Mouse (Mus musculus): ENCODE data around the gene Ryr1. TPM values are rescaled to one million over a fixed set of nuclear protein-coding genes. Genes with fewer than 3 reads are reported as not detected.

Ryr1 gene
- polyA plus RNA-seq, 1 experiment from 2014 or later, result 8.5 TPM

- Histone ChIP-seq H3K4me1 (replicated peaks) (peaks cover 9% of the 10 kb centered on the region), H3K4me2 (replicated peaks) (no peak overlapping the region), H3K27me3 (peaks cover 30% of the 10 kb centered on the region), H3K4me3 (replicated peaks) (no peak overlapping the region), H3K36me3 (no peaks in the 10 kb centered on the region), H3K27ac (no peak overlapping the region), H3K9me3 (no peaks in the 10 kb centered on the region), H3K9ac (replicated peaks) (no peak overlapping the region)
- WGBS, result 93% methylated on average over 8 of the region's 8 CpGs
- no peak for ATAC-seq
These were observed 101.5 kb downstream of the Ryr1 start for GRCm38 (mm10) chr7:29023514-29023913.

DNA sequence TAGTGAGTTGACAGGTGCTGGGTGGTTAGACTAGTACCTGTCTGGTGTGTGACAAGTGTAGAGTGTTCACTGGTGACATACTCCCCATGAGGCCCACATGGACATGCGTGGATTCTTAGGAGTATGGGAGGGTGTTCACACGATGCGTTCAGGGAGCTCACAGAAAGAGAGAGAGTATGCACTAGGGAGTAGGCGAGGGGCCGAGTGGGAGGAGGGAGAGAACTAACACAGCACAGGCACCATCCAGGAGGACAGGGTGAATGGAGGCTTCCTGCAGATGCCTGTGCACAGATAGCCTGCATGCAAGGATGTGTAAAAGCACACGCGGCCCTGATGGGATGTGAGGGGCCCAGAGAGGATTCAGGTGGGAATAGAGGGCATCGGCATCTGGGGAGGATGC, 102.5 kb downstream of the Ryr1 start:
- H3K9ac ChIP-seq (replicated peaks), result no peak overlapping the region
- H3K36me3 ChIP-seq, result no peaks in the 10 kb centered on the region
- peaks cover 40% of the 10 kb centered on the region for H3K27me3 ChIP-seq
- WGBS, result 90% methylated on average over 8 of the region's 8 CpGs
- no peaks in the 10 kb centered on the region for H3K9me3 ChIP-seq
- peaks cover 9% of the 10 kb centered on the region for H3K4me1 ChIP-seq (replicated peaks)
- no peak overlapping the region for H3K4me2 ChIP-seq (replicated peaks)
- H3K4me3 ChIP-seq (replicated peaks), result no peak overlapping the region
- no peak overlapping the region for H3K27ac ChIP-seq
- no peak for ATAC-seq

DNA sequence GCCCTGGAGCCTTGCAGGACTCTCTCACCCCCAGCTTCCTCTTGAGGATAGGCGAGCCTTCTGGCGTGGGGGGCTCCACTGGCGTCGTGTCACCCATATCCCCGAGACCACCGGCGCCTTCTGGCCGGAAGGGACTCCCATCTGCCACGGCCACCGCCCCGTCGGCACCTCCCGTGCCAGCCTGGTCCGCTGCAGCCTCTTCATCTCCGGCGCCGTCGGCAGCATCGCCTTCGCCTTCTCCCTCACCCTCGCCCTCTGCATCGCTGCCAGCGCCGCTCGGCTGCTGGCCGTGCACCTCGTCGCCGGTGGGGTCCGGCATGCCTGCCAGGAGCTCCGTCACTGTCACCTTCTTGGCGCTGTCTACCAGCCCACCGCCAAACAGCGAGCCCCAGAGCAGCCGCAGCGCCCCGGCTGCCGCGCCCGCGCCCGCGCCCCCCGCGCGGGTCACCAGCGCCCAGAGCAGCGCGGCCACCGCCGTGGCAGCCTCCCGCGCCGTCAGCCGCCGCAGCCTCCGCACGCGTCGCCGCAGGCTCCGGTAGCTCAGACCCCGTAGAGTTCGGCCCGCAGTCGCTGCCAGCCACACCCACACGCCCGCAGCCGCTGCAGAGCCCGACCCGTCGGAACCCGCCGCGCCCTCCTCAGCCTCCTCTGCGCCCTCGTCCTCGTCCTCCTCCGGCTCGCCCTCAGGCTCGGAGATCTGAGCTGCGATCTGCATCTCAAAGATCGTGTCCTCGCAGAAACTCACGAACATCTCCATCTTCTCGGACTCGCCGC, 105.3 kb downstream of the Ryr1 start:
- H3K4me2 ChIP-seq (replicated peaks), result peak overlapping the region; percentile 63
- peaks cover 48% of the 10 kb centered on the region for H3K27me3 ChIP-seq
- H3K9me3 ChIP-seq, result no peaks in the 10 kb centered on the region
- H3K9ac ChIP-seq (replicated peaks), result peak overlapping the region; percentile 64
- H3K27ac ChIP-seq, result no peak overlapping the region
- no peaks in the 10 kb centered on the region for H3K36me3 ChIP-seq
- peaks cover 9% of the 10 kb centered on the region for H3K4me1 ChIP-seq (replicated peaks)
- H3K4me3 ChIP-seq (replicated peaks), result peak overlapping the region; percentile 44
- 3% methylated on average over 87 of the region's 88 CpGs for WGBS
- ATAC-seq, result 0 out of 2 replicates have a peak, but pooled peaks have one; percentile 43

GRCm38 (mm10) chr7:29017222-29017621, 107.8 kb downstream of the Ryr1 start:
- WGBS, result 81% methylated on average over 7 of the region's 7 CpGs
- H3K4me3 ChIP-seq (replicated peaks), result no peak overlapping the region
- ATAC-seq, result no peak

GRCm38 (mm10) chr7:29016440-29016839, 108.5 kb downstream of the Ryr1 start:
- no peaks in the 10 kb centered on the region for H3K9me3 ChIP-seq
- peaks cover 9% of the 10 kb centered on the region for H3K4me1 ChIP-seq (replicated peaks)
- no peak for ATAC-seq
- no peaks in the 10 kb centered on the region for H3K36me3 ChIP-seq
- H3K9ac ChIP-seq (replicated peaks), result no peak overlapping the region; the same call in 1 of the 2 replicates
- no peak overlapping the region for H3K4me3 ChIP-seq (replicated peaks)
- no peak overlapping the region for H3K4me2 ChIP-seq (replicated peaks)
- H3K27me3 ChIP-seq, result peaks cover 48% of the 10 kb centered on the region
- WGBS, result 85% methylated on average over 7 of the region's 7 CpGs
- no peak overlapping the region for H3K27ac ChIP-seq

More at GRCm38 (mm10) chr7:29017222-29017621, 107.8 kb downstream of the Ryr1 start:
- Histone ChIP-seq H3K4me2 (replicated peaks) (no peak overlapping the region), H3K4me1 (replicated peaks) (peaks cover 9% of the 10 kb centered on the region), H3K27ac (no peak overlapping the region), H3K9ac (replicated peaks) (no peak overlapping the region), H3K27me3 (peaks cover 48% of the 10 kb centered on the region), H3K36me3 (no peaks in the 10 kb centered on the region), H3K9me3 (no peaks in the 10 kb centered on the region)

- no peak for ATAC-seq
- Histone ChIP-seq H3K9me3 (no peaks in the 10 kb centered on the region), H3K4me2 (replicated peaks) (no peak overlapping the region), H3K27me3 (peaks cover 33% of the 10 kb centered on the region), H3K27ac (no peak overlapping the region), H3K9ac (replicated peaks) (no peak overlapping the region), H3K4me3 (replicated peaks) (no peak overlapping the region), H3K36me3 (no peaks in the 10 kb centered on the region), H3K4me1 (replicated peaks) (peaks cover 9% of the 10 kb centered on the region)
- 89% methylated on average over 1 of the region's 1 CpGs for WGBS
These were observed 110.0 kb downstream of the Ryr1 start for GRCm38 (mm10) chr7:29014984-29015383.

GRCm38 (mm10) chr7:29008714-29009113, 116.3 kb downstream of the Ryr1 start:
- ATAC-seq, result no peak
- no peak overlapping the region for H3K27ac ChIP-seq
- no peaks in the 10 kb centered on the region for H3K27me3 ChIP-seq
- no peaks in the 10 kb centered on the region for H3K36me3 ChIP-seq
- no peak overlapping the region for H3K4me3 ChIP-seq (replicated peaks)
- WGBS, result 79% methylated on average over 9 of the region's 9 CpGs
- no peak overlapping the region for H3K4me2 ChIP-seq (replicated peaks)
- H3K9ac ChIP-seq (replicated peaks), result no peak overlapping the region
- no peaks in the 10 kb centered on the region for H3K9me3 ChIP-seq
- no peaks in the 10 kb centered on the region for H3K4me1 ChIP-seq (replicated peaks)

DNA sequence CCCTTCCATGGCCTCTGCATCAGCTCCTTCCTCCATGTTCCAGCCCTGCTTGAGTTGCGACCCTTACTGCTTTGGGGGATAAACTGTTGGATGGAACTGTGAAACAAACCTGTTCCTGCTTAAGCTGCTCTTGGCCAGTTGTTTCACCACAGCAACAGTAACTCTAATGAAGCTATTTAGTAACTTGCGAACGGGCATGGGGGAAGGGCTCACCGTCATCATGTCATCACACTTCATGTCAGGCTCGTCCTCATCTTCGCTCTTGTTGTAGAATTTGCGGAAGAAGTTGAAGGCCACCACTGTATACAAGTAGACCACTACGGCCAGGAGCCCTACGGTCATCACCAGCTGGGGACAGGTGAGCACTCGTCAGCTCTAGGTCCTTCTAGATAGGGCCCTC, 116.8 kb downstream of the Ryr1 start:
- no peaks in the 10 kb centered on the region for H3K27me3 ChIP-seq
- H3K27ac ChIP-seq, result no peak overlapping the region
- no peak for ATAC-seq
- 95% methylated on average over 10 of the region's 10 CpGs for WGBS
- H3K36me3 ChIP-seq, result no peaks in the 10 kb centered on the region
- no peaks in the 10 kb centered on the region for H3K4me1 ChIP-seq (replicated peaks)
- H3K9ac ChIP-seq (replicated peaks), result no peak overlapping the region
- H3K9me3 ChIP-seq, result no peaks in the 10 kb centered on the region
- no peak overlapping the region for H3K4me2 ChIP-seq (replicated peaks)
- no peak overlapping the region for H3K4me3 ChIP-seq (replicated peaks)

GRCm38 (mm10) chr7:29007224-29008101, 117.5 kb downstream of the Ryr1 start:
- no peak for ATAC-seq
- no peaks in the 10 kb centered on the region for H3K36me3 ChIP-seq
- H3K9ac ChIP-seq (replicated peaks), result no peak overlapping the region
- H3K4me3 ChIP-seq (replicated peaks), result no peak overlapping the region
- 81% methylated on average over 9 of the region's 9 CpGs for WGBS
- H3K27ac ChIP-seq, result no peak overlapping the region
- H3K4me2 ChIP-seq (replicated peaks), result no peak overlapping the region
- H3K4me1 ChIP-seq (replicated peaks), result no peaks in the 10 kb centered on the region
- no peaks in the 10 kb centered on the region for H3K27me3 ChIP-seq
- H3K9me3 ChIP-seq, result no peaks in the 10 kb centered on the region

- no peak overlapping the region; the same call in 1 of the 2 replicates for H3K27ac ChIP-seq
- ATAC-seq, result peak; percentile 87
- WGBS, result 7% methylated on average over 43 of the region's 43 CpGs
These were observed 124.1 kb downstream of the Ryr1 start for GRCm38 (mm10) chr7:29000651-29001605.

GRCm38 (mm10) chr7:28993402-28993801, 131.6 kb downstream of the Ryr1 start:
- H3K36me3 ChIP-seq, result no peaks in the 10 kb centered on the region
- no peaks in the 10 kb centered on the region for H3K27me3 ChIP-seq
- H3K4me3 ChIP-seq (replicated peaks), result no peak overlapping the region
- H3K4me1 ChIP-seq (replicated peaks), result no peaks in the 10 kb centered on the region
- ATAC-seq, result no peak
- no peaks in the 10 kb centered on the region for H3K9me3 ChIP-seq
- H3K27ac ChIP-seq, result no peak overlapping the region
- no peak overlapping the region for H3K4me2 ChIP-seq (replicated peaks)
- WGBS, result 85% methylated on average over 3 of the region's 3 CpGs
- no peak overlapping the region for H3K9ac ChIP-seq (replicated peaks)

More at GRCm38 (mm10) chr7:29000651-29001605, 124.1 kb downstream of the Ryr1 start:
- no peaks in the 10 kb centered on the region for H3K9me3 ChIP-seq
- no peaks in the 10 kb centered on the region for H3K36me3 ChIP-seq
- H3K9ac ChIP-seq (replicated peaks), result peak overlapping the region; percentile 70
- peaks cover 17% of the 10 kb centered on the region for H3K27me3 ChIP-seq
- peak overlapping the region; percentile 53 for H3K4me3 ChIP-seq (replicated peaks)
- peaks cover 8% of the 10 kb centered on the region for H3K4me1 ChIP-seq (replicated peaks)
- H3K4me2 ChIP-seq (replicated peaks), result peak overlapping the region; percentile 80

All from midbrain, embryonic 13.5 days (tissue).